Mouse (Mus musculus): Measurements from ENCODE around the gene Mia. TPM values are rescaled to one million over a fixed set of nuclear protein-coding genes. Genes with fewer than 3 reads are reported as not detected.
A peak's percentile ranks its signal among the peaks of the same experiment; 100 is the strongest.

The Mia gene
- polyA plus RNA-seq, 1 experiment: not detected

DNA sequence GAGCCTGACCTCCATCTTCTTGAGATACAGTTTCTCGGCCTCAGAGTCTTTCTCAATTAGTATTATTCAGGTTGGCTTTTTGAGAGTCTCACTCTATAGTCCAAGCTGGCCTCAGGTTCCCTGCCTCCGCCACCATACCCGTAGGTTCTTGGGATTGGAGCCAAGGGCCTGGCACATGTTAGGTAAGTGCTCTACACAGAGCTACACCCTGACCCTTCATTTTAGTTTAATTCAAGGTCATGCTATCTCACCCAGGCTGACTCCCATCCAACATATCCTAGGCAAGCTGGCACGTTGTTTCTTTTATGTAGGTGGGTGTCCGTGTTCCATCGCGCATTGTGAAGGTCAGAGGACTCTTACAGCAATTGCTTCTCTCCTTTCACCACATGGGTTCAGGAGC is 6.1 kb downstream of the Mia start:
- H3K4me1 ChIP-seq (ENCODE audit: control insufficient read depth): peaks cover 25% of the 10 kb centered on the region
- H3K9me3 ChIP-seq (ENCODE audit: control insufficient read depth, low read length): no peaks in the 10 kb centered on the region
- H3K36me3 ChIP-seq (ENCODE audit: control insufficient read depth): peaks cover 30% of the 10 kb centered on the region
- no peaks in the 10 kb centered on the region for H3K27me3 ChIP-seq (ENCODE audit: control insufficient read depth)
- TF ChIP-seq GATA1 (IDR thresholded peaks at IDR 0.05; ENCODE audit: low read length): no peak
- H3K4me3 ChIP-seq (replicated peaks): no peak overlapping the region

DNA sequence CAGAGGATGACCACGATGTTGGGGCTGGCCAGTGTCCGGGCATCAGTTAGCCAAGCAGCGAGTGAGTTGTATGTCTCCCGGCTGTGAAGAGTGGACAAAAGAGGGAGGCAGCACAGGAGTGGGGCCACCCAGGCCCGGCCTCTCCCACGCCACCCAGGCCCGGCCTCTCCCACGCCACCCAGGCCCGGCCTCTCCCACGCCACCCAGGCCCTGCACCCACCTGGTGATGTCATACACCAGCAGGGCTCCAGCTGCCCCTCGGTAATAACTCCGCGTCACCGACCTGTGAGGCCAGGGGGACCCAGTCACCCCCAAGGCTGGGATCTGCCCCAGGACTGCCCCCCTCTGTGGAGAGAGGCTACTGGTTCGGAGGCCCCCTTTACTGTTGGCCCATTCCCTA is 6.5 kb downstream of the Mia start:
- Histone ChIP-seq H3K4me3 (replicated peaks) (no peak overlapping the region), H3K9me3 (ENCODE audit: control insufficient read depth, low read length) (no peaks in the 10 kb centered on the region), H3K36me3 (ENCODE audit: control insufficient read depth) (peaks cover 30% of the 10 kb centered on the region), H3K27me3 (ENCODE audit: control insufficient read depth) (no peaks in the 10 kb centered on the region), H3K4me1 (ENCODE audit: control insufficient read depth) (peaks cover 22% of the 10 kb centered on the region)
- no peak for TF ChIP-seq TAL1 (IDR thresholded peaks at IDR 0.05; ENCODE audit: low read length)
- no peak for TF ChIP-seq GATA1 (IDR thresholded peaks at IDR 0.05; ENCODE audit: low read length)

DNA sequence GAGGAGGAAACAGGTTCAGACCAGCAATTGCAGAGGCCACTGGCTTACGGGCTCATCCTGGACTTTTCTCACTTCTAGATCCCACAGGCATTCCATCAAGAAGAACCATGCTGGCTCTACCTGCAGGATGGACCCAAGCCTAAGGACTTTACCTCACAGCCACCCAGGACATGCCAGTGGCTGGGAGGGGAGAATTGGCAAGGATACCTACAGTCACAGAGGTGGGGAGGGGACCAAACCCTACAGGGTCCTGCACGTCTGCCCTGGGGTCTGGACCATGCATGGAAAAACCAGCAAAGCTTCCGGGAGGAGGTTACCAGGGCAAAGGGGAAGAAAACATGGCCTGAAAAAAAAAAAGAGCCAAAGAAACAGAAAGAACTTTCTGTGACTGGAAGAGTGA is 10.0 kb downstream of the Mia start:
- TF ChIP-seq TAL1 (IDR thresholded peaks at IDR 0.05; ENCODE audit: low read length): no peak
- no peak for TF ChIP-seq GATA1 (IDR thresholded peaks at IDR 0.05; ENCODE audit: low read length)
- no peaks in the 10 kb centered on the region for H3K9me3 ChIP-seq (ENCODE audit: control insufficient read depth, low read length)
- H3K4me1 ChIP-seq (ENCODE audit: control insufficient read depth): peaks cover 27% of the 10 kb centered on the region
- H3K27me3 ChIP-seq (ENCODE audit: control insufficient read depth): no peaks in the 10 kb centered on the region
- H3K4me3 ChIP-seq (replicated peaks): no peak overlapping the region
- H3K36me3 ChIP-seq (ENCODE audit: control insufficient read depth): peaks cover 32% of the 10 kb centered on the region

DNA sequence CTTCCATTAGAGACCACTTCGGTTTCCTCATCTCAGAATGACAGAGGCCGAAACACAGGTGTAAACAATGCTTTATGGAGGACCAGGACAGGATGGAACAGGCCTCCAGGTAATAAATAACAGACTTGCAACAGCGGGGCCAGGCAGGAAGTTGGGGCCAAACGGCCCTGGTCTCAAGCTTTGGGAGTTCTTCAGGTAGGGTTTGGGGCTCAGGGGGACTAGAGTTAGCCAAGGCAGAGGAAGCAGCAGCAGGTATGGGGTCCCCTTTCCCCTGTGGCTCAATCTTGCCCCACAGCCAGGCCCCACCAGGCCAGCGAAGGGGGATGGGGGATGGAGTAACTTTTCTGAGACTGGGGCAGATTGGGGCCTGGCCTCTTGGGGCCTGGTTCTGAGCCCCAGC is 12.6 kb downstream of the Mia start:
- peaks cover 35% of the 10 kb centered on the region for H3K36me3 ChIP-seq (ENCODE audit: control insufficient read depth)

DNA sequence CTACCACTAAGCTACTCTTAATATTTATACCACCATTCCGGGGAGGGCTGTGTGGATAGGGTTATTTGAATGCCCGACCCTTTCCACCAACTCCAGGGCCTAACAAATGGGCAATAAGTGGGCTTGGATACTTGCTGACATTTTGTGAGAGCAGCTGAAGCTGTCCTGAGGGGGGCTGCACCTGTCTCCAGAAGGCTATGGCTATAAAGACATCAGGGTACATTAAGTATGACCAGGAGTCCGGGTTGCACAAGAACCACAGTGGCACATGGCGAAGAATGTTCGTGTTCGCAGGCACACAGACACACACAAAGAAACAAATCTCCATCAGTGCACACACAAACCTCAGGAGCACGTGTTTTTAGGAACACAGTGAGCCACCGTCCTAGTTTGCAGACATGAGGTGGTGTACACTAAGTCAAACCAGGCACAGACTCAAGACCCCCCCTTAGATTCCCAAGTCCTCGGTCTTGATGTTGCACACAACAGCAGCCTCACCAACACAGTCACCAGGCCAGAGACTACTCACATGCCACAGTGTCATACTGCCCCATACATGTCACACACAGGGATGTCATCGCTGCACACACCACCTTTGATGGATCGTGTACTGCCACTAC is 13.4 kb downstream of the Mia start:
- Histone ChIP-seq H3K9me3 (ENCODE audit: control insufficient read depth, low read length) (no peaks in the 10 kb centered on the region), H3K4me3 (replicated peaks) (peak overlapping the region; percentile 86), H3K4me1 (ENCODE audit: control insufficient read depth) (peaks cover 49% of the 10 kb centered on the region), H3K27me3 (ENCODE audit: control insufficient read depth) (no peaks in the 10 kb centered on the region), H3K36me3 (ENCODE audit: control insufficient read depth) (peaks cover 37% of the 10 kb centered on the region)
- TF ChIP-seq TAL1 (IDR thresholded peaks at IDR 0.05; ENCODE audit: low read length): no peak
- TF ChIP-seq GATA1 (IDR thresholded peaks at IDR 0.05; ENCODE audit: low read length): no peak

More for the DNA sequence above, 12.6 kb downstream of the Mia start:
- H3K9me3 ChIP-seq (ENCODE audit: control insufficient read depth, low read length): no peaks in the 10 kb centered on the region
- H3K4me1 ChIP-seq (ENCODE audit: control insufficient read depth): peaks cover 43% of the 10 kb centered on the region
- H3K4me3 ChIP-seq (replicated peaks): no peak overlapping the region
- TF ChIP-seq TAL1 (IDR thresholded peaks at IDR 0.05; ENCODE audit: low read length) (no peak), GATA1 (IDR thresholded peaks at IDR 0.05; ENCODE audit: low read length) (no peak)
- H3K27me3 ChIP-seq (ENCODE audit: control insufficient read depth): no peaks in the 10 kb centered on the region

DNA sequence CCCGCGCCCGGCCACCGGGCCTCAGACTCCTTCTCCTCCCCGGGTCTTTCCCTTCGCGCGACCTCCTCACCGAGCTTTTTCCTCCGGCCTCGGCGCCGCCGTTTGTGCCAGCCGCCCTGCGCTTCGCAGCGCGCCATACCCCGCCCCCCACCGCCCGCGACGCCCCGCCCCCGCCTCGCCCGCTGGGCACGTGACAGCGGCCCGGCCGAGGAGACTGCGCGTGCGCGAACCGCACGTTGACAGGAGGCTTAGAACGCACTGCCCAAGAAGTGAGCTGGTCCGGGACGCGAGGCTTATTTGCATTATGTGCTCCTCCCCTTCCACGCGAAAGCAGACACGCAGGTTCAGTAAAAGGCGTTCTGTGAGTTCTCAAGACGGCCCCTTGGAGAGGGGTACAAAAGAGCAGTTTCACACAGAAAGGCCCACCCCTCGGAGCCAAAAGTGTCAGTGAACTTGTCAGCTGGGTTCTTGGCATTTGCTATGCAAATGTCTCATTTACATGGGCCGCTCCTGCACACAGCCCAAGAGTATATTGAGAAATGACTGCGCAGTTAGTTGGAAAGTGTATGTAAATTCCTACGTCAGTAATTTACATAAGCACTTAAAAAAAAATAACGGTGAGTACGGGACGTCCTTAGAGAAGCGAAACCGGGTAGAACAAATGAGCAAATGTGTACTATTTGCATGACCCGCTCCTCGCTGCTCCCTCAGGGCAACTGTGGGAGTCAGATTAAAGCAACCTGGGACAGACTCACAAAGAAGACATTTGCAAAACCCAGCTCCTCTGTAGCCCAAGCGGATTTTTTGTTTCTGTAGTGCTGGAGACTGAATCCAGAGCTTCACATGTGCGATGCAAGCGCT is 14.1 kb downstream of the Mia start, which contains the start of gene Egln2:
Gene Egln2, minus strand, starts transcription at position 189 of the 861 bp plus-strand sequence.
- peaks cover 41% of the 10 kb centered on the region for H3K36me3 ChIP-seq (ENCODE audit: control insufficient read depth)
- no peak for TF ChIP-seq GATA1 (IDR thresholded peaks at IDR 0.05; ENCODE audit: low read length)
- no peak for TF ChIP-seq TAL1 (IDR thresholded peaks at IDR 0.05; ENCODE audit: low read length)
- H3K27me3 ChIP-seq (ENCODE audit: control insufficient read depth): no peaks in the 10 kb centered on the region
- H3K9me3 ChIP-seq (ENCODE audit: control insufficient read depth, low read length): no peaks in the 10 kb centered on the region
- H3K4me3 ChIP-seq (replicated peaks): peak within 1 kb of the TSS; percentile 86
- H3K4me1 ChIP-seq (ENCODE audit: control insufficient read depth): peaks cover 51% of the 10 kb centered on the region

DNA sequence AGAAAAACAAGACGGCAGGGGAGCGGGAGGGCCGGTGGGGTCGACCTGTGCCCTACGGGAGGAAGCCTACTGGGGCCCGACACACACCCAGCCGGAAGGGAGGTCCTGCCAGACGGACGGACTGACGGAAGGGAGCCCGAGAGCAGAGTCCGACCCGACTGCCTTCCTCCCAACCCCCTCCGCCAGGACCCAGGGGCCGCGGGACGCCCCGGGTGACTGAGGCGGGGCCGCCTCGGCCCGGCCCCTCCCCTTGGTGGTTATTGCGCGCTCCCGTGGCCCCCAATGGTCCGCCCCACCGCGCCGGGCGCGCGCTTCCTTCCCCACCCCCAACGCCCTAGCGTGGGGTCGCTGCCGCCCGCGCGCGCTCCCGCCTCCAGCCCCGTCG is 14.7 kb downstream of the Mia start:
- Histone ChIP-seq H3K36me3 (ENCODE audit: control insufficient read depth) (peaks cover 47% of the 10 kb centered on the region), H3K4me1 (ENCODE audit: control insufficient read depth) (peaks cover 58% of the 10 kb centered on the region), H3K27me3 (ENCODE audit: control insufficient read depth) (no peaks in the 10 kb centered on the region), H3K4me3 (replicated peaks) (peak overlapping the region; percentile 86), H3K9me3 (ENCODE audit: control insufficient read depth, low read length) (no peaks in the 10 kb centered on the region)
- TF ChIP-seq TAL1 (IDR thresholded peaks at IDR 0.05; ENCODE audit: low read length) (no peak), GATA1 (IDR thresholded peaks at IDR 0.05; ENCODE audit: low read length) (no peak)

DNA sequence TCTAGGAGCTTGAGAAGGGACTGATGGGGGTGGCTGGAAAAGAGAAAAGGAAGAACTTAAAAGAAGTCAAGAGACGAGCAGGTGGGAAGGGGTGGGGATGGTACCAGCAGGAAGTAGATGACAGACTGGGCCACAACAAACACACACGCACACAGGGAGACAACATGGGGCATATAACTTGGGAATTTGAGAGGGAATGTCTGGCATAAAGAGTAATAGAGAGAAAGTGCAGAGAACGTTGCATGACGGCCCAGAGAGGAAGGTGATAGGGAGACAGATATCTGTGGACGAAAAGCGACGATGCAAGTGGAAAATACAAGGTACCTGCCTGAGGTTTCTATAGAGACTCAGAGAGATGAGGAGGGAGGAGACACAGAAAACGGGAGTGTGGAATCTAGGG is 15.3 kb downstream of the Mia start:
- peak overlapping the region; percentile 86 for H3K4me3 ChIP-seq (replicated peaks)
- TF ChIP-seq TAL1 (IDR thresholded peaks at IDR 0.05; ENCODE audit: low read length) (no peak), GATA1 (IDR thresholded peaks at IDR 0.05; ENCODE audit: low read length) (no peak)
- H3K27me3 ChIP-seq (ENCODE audit: control insufficient read depth): no peaks in the 10 kb centered on the region
- H3K9me3 ChIP-seq (ENCODE audit: control insufficient read depth, low read length): no peaks in the 10 kb centered on the region
- H3K36me3 ChIP-seq (ENCODE audit: control insufficient read depth): peaks cover 49% of the 10 kb centered on the region
- peaks cover 63% of the 10 kb centered on the region for H3K4me1 ChIP-seq (ENCODE audit: control insufficient read depth)

DNA sequence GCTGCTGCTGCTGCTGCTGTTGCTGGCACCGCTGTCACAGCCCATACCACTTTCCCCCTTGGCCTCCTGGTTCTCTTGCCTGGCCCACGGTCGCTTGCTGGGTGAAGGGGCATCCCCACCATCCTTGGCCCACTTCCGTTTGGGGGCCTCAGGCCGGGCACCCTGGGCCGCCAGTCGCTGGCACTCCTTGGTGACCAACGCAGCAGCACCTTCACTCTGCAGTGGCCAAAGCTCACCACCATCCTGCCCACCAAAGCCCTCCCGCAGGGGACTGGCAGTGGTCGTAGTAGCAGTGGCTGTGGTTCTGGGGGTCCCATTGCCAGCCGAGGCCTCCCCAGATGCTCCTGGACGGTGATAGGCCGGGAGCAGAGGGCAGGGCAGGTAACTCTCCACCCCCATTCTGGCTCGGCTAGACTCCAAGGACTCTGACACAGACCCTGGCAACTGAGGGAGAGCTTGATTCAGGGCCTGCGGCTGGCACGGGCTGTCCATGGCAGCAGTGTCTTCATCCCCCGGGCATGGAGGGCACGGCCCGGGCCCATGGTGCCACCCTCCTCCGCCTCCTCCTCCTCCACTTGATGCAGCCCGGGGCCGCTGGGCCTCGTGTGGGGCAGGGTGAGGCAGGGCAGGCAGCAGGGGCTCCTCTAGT is 15.8 kb downstream of the Mia start:
- Histone ChIP-seq H3K4me1 (ENCODE audit: control insufficient read depth) (peaks cover 68% of the 10 kb centered on the region), H3K4me3 (replicated peaks) (peak overlapping the region; percentile 86), H3K27me3 (ENCODE audit: control insufficient read depth) (no peaks in the 10 kb centered on the region), H3K9me3 (ENCODE audit: control insufficient read depth, low read length) (no peaks in the 10 kb centered on the region), H3K36me3 (ENCODE audit: control insufficient read depth) (peaks cover 51% of the 10 kb centered on the region)
- TF ChIP-seq GATA1 (IDR thresholded peaks at IDR 0.05; ENCODE audit: low read length) (no peak), TAL1 (IDR thresholded peaks at IDR 0.05; ENCODE audit: low read length) (no peak)

Measured in erythroblast, embryonic 14.5 days (primary cell).